Mouse (Mus musculus): ENCODE measurements around the gene Tmem192.

DNA sequence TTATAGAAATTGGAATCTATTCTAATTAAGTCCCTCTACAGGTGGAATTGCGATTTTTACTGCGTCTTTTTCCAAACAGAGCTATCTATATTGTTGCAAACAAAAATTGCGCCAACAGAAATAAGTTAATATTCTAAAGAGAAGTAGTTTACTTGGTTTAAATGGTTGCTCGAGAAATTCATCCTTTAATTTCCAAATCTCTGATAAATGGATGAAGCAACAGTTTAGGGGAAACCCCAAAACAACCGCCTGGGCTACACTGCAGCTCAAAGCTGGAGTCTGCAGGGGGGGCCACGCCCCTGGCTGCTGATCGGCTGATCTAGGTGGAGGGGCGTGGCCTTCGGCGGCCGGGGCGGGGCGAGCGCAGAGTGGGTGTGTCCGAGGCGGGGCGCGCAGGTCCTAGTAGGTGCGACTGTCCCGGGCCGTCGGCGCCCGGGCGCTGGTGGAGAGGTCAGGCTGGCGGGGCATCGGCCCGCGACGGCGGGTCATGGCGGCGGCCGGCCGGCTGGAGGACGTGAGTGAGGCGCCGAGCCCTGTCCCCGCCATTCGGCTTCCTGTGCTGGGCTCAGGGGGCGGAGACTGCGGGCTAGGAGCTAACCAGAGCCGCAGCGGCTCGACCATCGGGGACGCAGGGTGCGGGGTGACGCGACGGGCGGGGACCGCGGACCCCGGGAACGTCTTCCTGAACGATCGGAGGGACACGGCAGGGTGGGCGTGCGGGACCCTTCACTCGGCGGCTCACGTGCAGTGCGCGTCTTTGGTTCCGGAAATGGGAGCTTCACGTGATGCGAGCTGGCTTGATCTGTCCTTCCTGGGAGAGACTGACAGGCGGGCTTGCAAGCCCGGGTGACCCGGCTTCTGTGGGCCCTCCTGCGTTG is at the start of gene Tmem192:
- no peak for TF ChIP-seq MYOD1 (IDR thresholded peaks at IDR 0.05; ENCODE audit: control insufficient read depth, insufficient read length, low read depth)
- TF ChIP-seq CTCF (IDR thresholded peaks at IDR 0.05; ENCODE audit: control insufficient read depth, insufficient read depth, insufficient read length), result no peak
- TF ChIP-seq USF1 (IDR thresholded peaks at IDR 0.05; ENCODE audit: low read depth), result peak; percentile 95
- peak; percentile 51 for TF ChIP-seq MAX (IDR thresholded peaks at IDR 0.05)
- TF ChIP-seq MYOG (IDR thresholded peaks at IDR 0.05; ENCODE audit: control insufficient read depth, extremely low read depth, insufficient read length), result no peak
- peak; percentile 64 for TF ChIP-seq CEBPB (IDR thresholded peaks at IDR 0.05; ENCODE audit: low read depth)

Measured in C2C12 (cell line).